Mouse (Mus musculus): ENCODE data around the gene Tmem44.

The Tmem44 gene

GRCm38 (mm10) chr16:30518635-30519034 is 32.0 kb downstream of the Tmem44 start:
- no peak for DNase-seq (ENCODE audit: low read depth)

DNA sequence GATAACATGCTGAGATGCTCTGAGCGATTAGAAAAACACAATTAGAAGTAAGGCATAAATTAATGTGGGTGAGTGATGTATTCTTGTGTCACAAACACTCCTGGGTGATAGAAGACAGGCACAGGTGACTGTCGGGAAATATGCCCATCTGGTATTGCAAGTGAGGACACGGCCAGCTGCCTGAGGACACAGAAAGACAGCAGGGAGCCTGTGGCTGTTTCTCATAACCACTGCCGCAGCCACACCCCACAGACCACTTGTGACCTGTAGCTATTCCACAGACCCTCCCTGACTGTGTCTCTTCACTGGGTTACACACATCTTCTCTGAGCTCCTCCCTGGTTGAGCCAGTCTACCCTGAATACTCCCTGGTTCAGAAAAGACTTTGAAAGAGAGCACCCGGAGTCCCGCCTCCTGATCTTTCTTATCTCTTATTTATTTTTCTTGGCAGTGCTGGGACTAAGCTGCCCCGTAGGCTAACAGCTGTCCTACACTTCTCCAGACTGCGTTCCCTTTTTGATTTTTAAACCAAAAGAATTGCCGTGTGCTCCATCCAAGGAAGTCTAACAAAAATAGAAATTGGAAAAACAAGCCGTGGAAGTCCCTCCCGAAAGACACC is 32.9 kb downstream of the Tmem44 start:
- no peak for DNase-seq (ENCODE audit: low read depth)

DNA sequence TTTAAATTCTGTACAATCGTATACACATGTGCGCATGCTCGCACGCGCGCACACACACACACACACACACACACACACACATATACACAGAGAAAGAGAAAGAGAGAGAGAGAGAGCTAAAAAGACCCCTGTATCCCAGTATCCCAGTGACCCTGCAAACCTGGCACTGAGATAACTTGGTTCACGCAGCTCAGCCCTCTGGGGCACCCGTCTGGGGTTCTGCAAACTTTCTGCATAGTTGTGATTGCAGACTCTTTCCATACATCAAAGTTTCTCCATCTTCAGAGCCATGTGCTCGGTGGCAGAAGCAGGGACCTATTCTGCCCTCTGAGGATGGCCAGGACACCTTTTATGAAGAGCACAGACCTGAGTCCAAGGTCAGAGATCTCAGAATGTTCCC is 33.6 kb downstream of the Tmem44 start:
- no peak for DNase-seq (ENCODE audit: low read depth)

GRCm38 (mm10) chr16:30515418-30515817 is 35.2 kb downstream of the Tmem44 start:
- no peak for DNase-seq (ENCODE audit: low read depth)

- DNase-seq (ENCODE audit: low read depth), result peak; percentile 90
Measured at GRCm38 (mm10) chr16:30513050-30514024, 37.3 kb downstream of the Tmem44 start.

DNA sequence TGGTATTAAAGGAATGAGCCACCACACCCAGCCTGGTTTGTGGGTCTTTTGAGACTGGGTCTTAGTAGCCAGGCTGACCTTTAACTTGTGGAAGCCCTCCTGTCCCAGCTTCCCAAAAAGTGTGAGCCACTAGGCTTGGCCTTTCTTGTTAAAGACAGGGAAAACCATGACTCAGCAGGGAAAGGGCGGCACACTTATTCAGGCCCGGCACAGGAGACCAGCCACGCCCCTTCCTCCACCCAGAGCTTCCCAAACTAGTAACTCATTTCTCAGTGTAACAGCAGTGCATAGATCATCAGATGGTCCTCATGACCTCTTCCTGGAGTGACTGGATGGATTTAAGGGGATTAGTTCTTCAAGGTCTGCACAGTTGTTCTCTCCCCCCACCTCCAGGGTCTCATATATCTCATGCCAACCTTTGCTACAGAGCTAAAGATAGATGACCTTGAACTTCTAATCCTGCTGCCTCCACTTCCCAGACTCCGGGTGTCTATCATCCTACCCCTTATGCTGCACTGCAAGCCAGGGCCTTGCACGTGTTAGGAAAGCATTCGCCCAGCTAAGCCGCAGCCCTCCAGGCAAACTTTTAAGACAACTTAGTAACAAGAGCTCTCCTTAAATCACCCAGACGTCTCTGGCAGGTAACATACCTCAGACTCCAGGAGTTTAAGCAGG is 38.1 kb downstream of the Tmem44 start:
- DNase-seq (ENCODE audit: low read depth), result no peak

- DNase-seq (ENCODE audit: low read depth), result no peak
Measured at GRCm38 (mm10) chr16:30511563-30512340, 38.9 kb downstream of the Tmem44 start.

- DNase-seq (ENCODE audit: low read depth), result no peak
Measured at GRCm38 (mm10) chr16:30510504-30511451, 39.9 kb downstream of the Tmem44 start.

GRCm38 (mm10) chr16:30510091-30510490 is 40.6 kb downstream of the Tmem44 start:
- no peak for DNase-seq (ENCODE audit: low read depth)

DNA sequence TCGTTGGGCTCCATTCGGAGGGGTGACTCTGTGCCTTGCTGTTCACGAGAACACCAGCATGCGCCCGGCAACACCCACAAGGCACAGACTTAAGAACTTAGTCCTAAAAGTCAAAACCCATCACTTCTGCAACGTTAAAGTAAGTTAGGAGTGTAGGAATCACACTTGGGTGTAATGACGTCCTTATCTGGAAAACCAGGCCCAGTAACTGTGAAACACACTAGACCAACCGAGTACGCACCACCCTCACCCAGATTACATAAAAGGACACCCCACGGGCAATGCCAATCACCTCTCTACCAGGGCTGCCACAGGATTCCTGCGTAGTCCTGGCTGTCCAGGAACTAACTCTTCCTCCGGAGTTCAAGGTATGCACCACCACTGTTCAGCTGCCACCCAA is 41.3 kb downstream of the Tmem44 start:
- no peak for DNase-seq (ENCODE audit: low read depth)

GRCm38 (mm10) chr16:30508738-30509137 is 41.9 kb downstream of the Tmem44 start:
- no peak for DNase-seq (ENCODE audit: low read depth)

DNA sequence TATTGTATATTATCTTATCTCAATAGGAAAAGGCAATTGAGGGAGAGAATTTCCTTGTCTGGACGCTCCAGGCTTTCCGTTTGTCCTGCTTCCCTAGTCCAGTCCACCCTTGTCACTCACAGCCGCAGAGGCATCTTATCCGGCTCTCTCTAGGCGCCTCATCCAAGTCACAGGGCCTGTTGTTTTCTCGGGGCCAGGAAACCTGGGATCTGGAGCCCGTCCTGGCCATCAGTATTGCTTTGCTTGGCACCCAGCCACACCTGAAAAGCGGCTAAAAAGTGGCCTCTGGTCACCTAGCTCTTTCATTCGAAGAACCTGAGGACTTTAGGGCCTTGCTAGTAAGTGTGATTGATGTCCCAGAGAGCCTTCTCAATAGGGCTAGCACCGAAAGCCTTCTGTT is 43.5 kb downstream of the Tmem44 start:
- no peak for DNase-seq (ENCODE audit: low read depth)

DNA sequence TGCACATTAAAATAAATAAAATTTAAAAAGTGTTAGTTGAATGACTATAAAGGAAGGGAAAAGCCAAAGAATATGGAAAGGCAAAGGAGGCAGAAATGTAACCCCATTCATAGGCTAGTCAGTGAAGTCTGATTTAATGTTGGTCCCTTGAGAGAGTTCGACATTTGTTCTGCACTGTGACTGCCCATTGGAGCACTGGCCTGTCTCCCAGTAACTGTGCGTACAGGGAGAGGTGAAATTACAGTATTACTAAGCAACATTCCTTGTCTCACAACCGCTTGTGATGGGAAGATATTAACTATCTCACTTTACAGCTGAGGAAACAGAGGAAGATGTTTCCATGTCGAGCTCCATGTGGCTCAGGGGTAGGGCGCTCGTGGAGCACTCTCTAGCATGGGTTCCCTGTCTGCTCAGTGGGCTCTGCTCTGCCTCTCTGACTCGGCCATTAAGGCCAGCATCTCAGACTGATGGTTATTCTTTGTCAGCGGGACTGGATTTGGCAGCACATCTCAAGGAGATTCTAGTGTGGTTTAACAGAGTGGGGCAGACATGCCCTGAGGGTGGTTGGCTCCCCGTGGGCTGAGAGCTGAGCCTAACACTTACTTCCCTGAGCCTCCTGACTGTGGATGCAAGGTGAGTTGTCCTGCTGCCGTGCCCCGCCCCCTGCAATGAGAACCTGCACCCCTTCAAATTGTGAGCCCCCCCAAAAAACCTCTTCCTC is 45.2 kb downstream of the Tmem44 start:
- no peak for DNase-seq (ENCODE audit: low read depth)

DNA sequence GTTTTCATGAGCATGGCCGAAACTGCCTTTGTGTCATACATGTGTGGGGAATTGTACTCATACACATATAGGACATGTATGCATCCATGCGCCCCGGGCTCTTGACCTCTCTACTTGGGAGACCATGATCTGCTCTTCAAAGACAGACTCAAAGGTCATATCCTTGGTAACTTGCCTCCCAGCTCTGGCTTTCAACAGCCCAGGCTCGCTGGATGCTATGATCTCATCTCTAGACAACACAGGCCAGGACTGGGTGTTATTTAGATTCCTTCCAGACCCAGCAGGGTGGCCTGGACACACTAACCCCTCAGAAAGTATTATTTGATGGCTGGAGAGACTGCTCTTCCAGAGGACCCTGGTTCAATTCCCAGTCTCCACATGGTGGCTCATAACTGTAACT is 45.8 kb downstream of the Tmem44 start:
- DNase-seq (ENCODE audit: low read depth), result no peak

- no peak for DNase-seq (ENCODE audit: low read depth)
Measured at GRCm38 (mm10) chr16:30503958-30504357, 46.7 kb downstream of the Tmem44 start.

DNA sequence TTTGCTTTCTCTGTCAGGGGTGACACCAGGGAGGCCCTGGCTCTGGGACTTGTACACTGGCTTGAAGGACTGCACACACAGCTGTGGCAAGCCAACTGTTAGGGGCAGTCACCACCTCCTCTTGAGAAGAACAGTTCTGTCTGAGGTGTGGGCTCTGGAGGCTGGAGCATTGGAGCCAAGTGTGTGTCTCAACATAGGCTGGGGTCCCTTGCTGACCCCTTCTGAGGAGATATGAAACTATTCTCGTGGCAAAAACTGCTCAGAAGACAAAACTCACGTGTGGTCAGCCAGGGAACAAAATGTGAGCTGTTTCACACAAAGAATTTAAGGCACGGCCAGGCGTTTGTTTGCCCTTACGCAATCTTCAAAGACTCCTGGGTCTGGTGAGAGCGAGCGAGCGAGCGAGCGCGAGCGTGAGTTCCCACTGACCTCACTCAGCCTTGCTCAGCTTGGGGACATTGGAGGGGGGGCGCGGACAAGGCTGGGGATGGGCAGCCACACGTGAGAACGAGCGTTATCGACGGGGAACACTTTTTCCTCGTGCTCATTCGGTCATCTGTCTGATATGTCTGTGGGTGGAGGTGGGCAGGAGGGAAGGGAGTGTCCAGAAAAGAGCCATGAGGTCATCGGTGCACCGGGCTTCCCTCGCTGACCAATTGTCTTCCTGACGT is 48.3 kb downstream of the Tmem44 start:
- DNase-seq (ENCODE audit: low read depth), result peak; percentile 85

- no peak for DNase-seq (ENCODE audit: low read depth)
Measured at GRCm38 (mm10) chr16:30501621-30502020, 49.0 kb downstream of the Tmem44 start.

DNA sequence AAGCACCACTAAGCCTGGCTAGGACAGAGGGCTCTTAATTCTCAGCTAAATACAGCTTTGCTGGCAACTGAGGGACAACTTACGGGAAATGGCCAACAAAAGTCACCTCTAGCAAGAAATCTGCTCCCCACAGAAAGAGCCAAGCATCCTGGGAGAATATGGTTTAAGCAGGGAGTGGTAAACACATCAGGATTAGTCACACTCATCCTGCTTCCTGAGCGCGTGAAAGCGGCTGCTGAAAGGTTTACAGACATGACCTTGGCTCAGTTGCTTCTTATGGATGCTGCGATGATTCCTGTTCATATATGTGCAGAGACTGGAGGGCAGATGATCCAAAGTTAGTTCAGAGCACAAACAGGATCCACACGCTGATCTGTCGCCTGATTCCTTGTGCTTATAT is 50.4 kb downstream of the Tmem44 start:
- DNase-seq (ENCODE audit: low read depth), result no peak

GRCm38 (mm10) chr16:30499126-30499857 is 51.4 kb downstream of the Tmem44 start:
- DNase-seq (ENCODE audit: low read depth), result no peak
